Mouse (Mus musculus): Measurements from ENCODE around the gene Recql5.

GRCm38 (mm10) chr11:115892213-115892612 lies 41.1 kb downstream of the Recql5 start:
- TF ChIP-seq CTCF (IDR thresholded peaks at IDR 0.05; ENCODE audit: extremely low read depth, insufficient read depth, insufficient read length, insufficient replicate concordance) (no peak), POLR2A (IDR thresholded peaks at IDR 0.05; ENCODE audit: low read depth, low read length) (no peak)
